Mouse (Mus musculus) telencephalon, adult 2 months (tissue): ENCODE measurements around the gene Itpa.

Experiments
- DNase-seq: peaks from one replicate; pipeline ENCODE4 v3.0.0-alpha.2; 2011; ENCODE audit warnings: low read depth, low spot score

The Itpa gene

DNA sequence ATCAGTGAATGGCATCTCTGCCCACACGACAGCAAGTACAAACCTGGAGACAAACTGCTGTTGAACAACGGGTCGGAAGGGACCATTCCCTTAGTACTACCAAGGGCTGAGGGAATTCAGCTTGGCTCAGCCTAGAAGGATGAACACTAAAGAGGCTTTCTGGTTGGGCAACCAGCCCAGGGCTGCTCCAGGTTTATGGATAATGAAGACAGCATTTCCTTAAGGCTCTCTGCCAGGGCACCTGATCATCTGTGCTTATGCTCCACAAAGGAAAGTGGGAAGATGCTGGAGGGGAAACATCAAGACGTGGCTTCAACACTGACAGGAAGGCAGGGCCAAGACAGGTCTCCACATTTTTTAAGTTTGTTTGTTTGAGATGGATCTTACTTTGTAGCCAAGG, 57.0 kb downstream of the Itpa start:
- no peak for DNase-seq

DNA sequence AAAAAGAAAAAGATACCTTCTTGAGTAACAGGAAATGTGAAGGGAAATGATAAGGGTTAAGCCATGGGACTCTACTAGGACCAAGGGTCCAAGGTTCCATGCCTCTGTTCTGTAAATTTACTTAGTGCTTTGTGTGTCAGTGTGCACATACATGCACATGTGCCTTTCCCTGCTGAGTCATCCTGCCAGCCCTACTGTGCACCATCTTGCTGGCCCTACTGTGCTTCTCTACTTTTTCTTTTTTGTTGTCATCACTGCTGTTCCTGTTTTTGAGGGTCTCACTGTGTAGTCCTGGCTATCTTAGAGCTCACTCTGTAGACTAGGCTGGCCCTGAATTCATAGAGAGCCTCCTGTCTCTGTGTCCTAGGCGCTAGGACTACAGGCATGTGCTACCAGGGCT, 60.3 kb downstream of the Itpa start:
- DNase-seq, result no peak

DNA sequence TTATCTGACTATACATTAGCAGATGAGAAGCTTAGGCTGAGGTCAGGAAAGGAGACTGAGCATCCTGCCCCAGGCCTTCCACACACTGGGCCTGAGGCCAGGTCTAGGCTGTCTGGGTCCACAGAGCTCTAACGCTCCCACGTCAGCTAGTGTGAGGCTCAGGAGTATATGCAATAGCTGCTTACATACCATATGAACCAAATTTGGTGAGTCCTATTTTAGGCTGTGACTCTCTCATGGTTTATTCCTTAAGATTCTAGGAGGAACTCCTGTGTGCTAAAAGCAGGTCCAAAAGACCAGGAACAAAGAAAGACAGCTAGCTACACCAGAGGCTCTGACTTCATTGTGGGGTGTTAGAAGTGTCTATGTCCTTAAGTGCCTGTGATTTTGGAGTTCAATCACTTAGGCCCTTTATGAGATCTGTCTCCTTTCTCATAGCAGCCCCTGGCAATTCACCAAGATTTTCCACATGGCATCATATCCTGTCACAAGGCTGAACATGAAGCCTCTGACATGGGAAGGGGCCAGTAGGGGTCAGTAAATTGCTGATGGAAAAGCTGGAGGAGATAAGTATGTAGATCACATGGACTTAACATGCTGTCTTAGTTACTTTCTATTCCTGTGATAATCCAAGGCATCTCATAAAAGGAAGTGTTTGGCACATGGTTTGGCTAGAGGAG, 61.6 kb downstream of the Itpa start:
- DNase-seq, result peak; percentile 43

DNA sequence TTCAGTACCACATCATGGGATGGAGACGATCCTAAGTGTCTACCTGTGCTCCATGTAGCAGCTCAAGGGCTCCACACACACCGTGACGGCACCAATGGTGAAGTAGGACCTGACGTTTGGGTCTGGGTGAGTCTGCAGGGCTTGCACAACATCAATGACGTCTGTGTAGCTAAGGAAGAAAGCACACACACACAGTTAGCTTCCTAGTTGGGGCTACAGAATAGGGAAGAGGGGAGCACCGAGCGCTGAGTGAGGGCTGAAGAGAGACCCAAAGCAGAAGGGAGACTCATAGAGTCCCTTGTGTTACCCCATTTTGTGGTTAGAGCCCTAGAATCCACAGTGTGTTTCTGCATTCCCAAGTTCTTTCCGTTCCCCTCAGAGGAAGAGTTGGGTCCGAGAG, 63.3 kb downstream of the Itpa start:
- DNase-seq, result no peak
